ENCODE assay signal across 9 mouse cellular contexts in genomic region chr2:32575586-32576160, GRCm38 (mm10). TPM values are rescaled to one million over a fixed set of nuclear protein-coding genes. Genes with fewer than 3 reads are reported as not detected.
DNase-seq lines count a peak whose midpoint lies in the region; ATAC-seq lines count a peak whose summit lies in the region.
"Had no signal": no experiment of that assay in that cellular context is flagged by ENCODE, and none has a peak within 500 bp of the region (broad histone marks: within the 10 kb centered on the region; RNA-seq: fewer than 3 reads in every experiment).

Gene 9430097D07Rik, minus strand, starts transcription at chr2:32575684.

- ATAC-seq in heart, embryonic 11.5 days (replicated peaks; ENCODE audit: insufficient number of reproducible peaks, low FRiP score, low TSS enrichment), result no peak
- ATAC-seq in hindbrain, embryonic 14.5 days (ENCODE audit: low FRiP score), result peak; percentile 80
- no peak for ATAC-seq in limb, embryonic 15.5 days (ENCODE audit: insufficient number of reproducible peaks, low FRiP score, low TSS enrichment, low read depth)

- H3K27ac ChIP-seq in heart, embryonic 11.5 days (ENCODE audit: low read depth, low read length), result no peak within 1 kb of the TSS
- H3K27ac ChIP-seq in embryonic facial prominence, embryonic 10.5 days (replicated peaks), result peak within 1 kb of the TSS; percentile 76
- peak within 1 kb of the TSS; percentile 55; the same call in 1 of the 2 replicates for H3K27ac ChIP-seq in hindbrain, embryonic 14.5 days
- H3K27ac ChIP-seq in limb, embryonic 15.5 days, result no peak within 1 kb of the TSS

- DNase-seq in heart, postnatal 14 days, result no peak
- peak; percentile 79 for DNase-seq in MN1 (ENCODE audit: low spot score)
- DNase-seq in embryonic facial prominence, embryonic 10.5 days (ENCODE audit: low spot score), result peak; percentile 81
- peak; percentile 76 for DNase-seq in hindbrain, embryonic 14.5 days (ENCODE audit: low spot score)
- DNase-seq in retina, embryonic 14.5 days (ENCODE audit: low spot score), result peak; percentile 76
- DNase-seq in urinary bladder, adult 18-20 months (ENCODE audit: low spot score in 2 of 2), result no peak

- H3K27me3 ChIP-seq in heart, embryonic 11.5 days (ENCODE audit: control insufficient read depth, insufficient read depth, low read length), result peaks cover 47% of the 10 kb centered on the region
- peaks cover 47% of the 10 kb centered on the region for H3K27me3 ChIP-seq in embryonic facial prominence, embryonic 10.5 days (replicated peaks; ENCODE audit: low read depth, poor library complexity, severe bottlenecking)
- peaks cover 24% of the 10 kb centered on the region for H3K27me3 ChIP-seq in hindbrain, embryonic 14.5 days (ENCODE audit: control insufficient read depth, insufficient read depth, low read length)
- peaks cover 24% of the 10 kb centered on the region for H3K27me3 ChIP-seq in limb, embryonic 15.5 days
- H3K27me3 ChIP-seq: CH12.LX had no signal

- intact Hi-C loops in heart, postnatal 14 days (cut with DNase I), result loop anchor here (5.0 kb wide), 1 partner anchor 37 kb away; no protein-coding TSS in a partner anchor

- H3K36me3 ChIP-seq in heart, embryonic 11.5 days (ENCODE audit: control insufficient read depth, insufficient read depth, low read length), result peaks cover 3% of the 10 kb centered on the region; the same call in 1 of the 2 replicates
- H3K36me3 ChIP-seq in embryonic facial prominence, embryonic 10.5 days (replicated peaks), result peaks cover 10% of the 10 kb centered on the region
- 0 out of 2 replicates have a peak, but pooled peaks cover 8% of the 10 kb centered on the region for H3K36me3 ChIP-seq in hindbrain, embryonic 14.5 days (replicated peaks; ENCODE audit: control insufficient read depth, insufficient read depth)
- peaks cover 18% of the 10 kb centered on the region for H3K36me3 ChIP-seq in limb, embryonic 15.5 days

- H3K9ac ChIP-seq in heart, embryonic 11.5 days (ENCODE audit: low read depth, low read length), result peak within 1 kb of the TSS; percentile 53; the same call in 1 of the 2 replicates
- peak within 1 kb of the TSS; percentile 70 for H3K9ac ChIP-seq in hindbrain, embryonic 14.5 days
- no peak within 1 kb of the TSS for H3K9ac ChIP-seq in limb, embryonic 15.5 days

- 6% methylated on average over 28 of the region's 28 CpGs for WGBS in heart, embryonic 11.5 days (ENCODE audit: insufficient replicate concordance)
- 6% methylated on average over 28 of the region's 28 CpGs for WGBS in embryonic facial prominence, embryonic 10.5 days
- WGBS in hindbrain, embryonic 14.5 days, result 7% methylated on average over 28 of the region's 28 CpGs
- WGBS in limb, embryonic 15.5 days, result 7% methylated on average over 28 of the region's 28 CpGs

- no peaks in the 10 kb centered on the region for H3K9me3 ChIP-seq in heart, embryonic 11.5 days (replicated peaks; ENCODE audit: control insufficient read depth, low read length)
- no peaks in the 10 kb centered on the region for H3K9me3 ChIP-seq in embryonic facial prominence, embryonic 10.5 days
- H3K9me3 ChIP-seq in hindbrain, embryonic 14.5 days (ENCODE audit: control insufficient read depth, low read length), result no peaks in the 10 kb centered on the region
- no peaks in the 10 kb centered on the region for H3K9me3 ChIP-seq in limb, embryonic 15.5 days

- peak within 1 kb of the TSS; percentile 42 for H3K4me3 ChIP-seq in heart, embryonic 11.5 days (ENCODE audit: low read depth, low read length)
- peak within 1 kb of the TSS; percentile 75 for H3K4me3 ChIP-seq in embryonic facial prominence, embryonic 10.5 days
- peak within 1 kb of the TSS; percentile 49 for H3K4me3 ChIP-seq in hindbrain, embryonic 14.5 days (replicated peaks; ENCODE audit: low read length)
- H3K4me3 ChIP-seq in limb, embryonic 15.5 days, result peak within 1 kb of the TSS; percentile 41

- H3K4me2 ChIP-seq in heart, embryonic 11.5 days, result peak within 1 kb of the TSS; percentile 82
- H3K4me2 ChIP-seq in hindbrain, embryonic 14.5 days (replicated peaks), result peak within 1 kb of the TSS; percentile 99
- peak within 1 kb of the TSS; percentile 94 for H3K4me2 ChIP-seq in limb, embryonic 15.5 days

- peaks cover 10% of the 10 kb centered on the region for H3K4me1 ChIP-seq in heart, embryonic 11.5 days (ENCODE audit: control insufficient read depth, insufficient read depth, low read length)
- H3K4me1 ChIP-seq in embryonic facial prominence, embryonic 10.5 days, result peaks cover 37% of the 10 kb centered on the region
- H3K4me1 ChIP-seq in hindbrain, embryonic 14.5 days (replicated peaks; ENCODE audit: control insufficient read depth, insufficient read depth, low read length), result peaks cover 14% of the 10 kb centered on the region
- H3K4me1 ChIP-seq in limb, embryonic 15.5 days, result peaks cover 37% of the 10 kb centered on the region

RNA-seq across cellular contexts. Expression of gene 9430097D07Rik, which starts in this region (rescaled TPM):
- 0.17 TPM in 1 of 2 replicates, not detected in the other for polyA plus RNA-seq in heart, embryonic 11.5 days (2014; fragmentation: Nextera tagmentation; extraction: Ambion mirVana)
- not detected for total RNA-seq in heart, postnatal 14 days (2021)
- 0.11 TPM in 2 replicates for polyA plus RNA-seq in embryonic facial prominence, embryonic 10.5 days (2016; fragmentation: Nextera tagmentation; extraction: Ambion mirVana)
- 0.48 and 0.81 TPM in 2 replicates for polyA plus RNA-seq in hindbrain, embryonic 14.5 days (2014; fragmentation: Nextera tagmentation; extraction: Ambion mirVana)
- not detected in 2 replicates for polyA plus RNA-seq in limb, embryonic 15.5 days (2015; fragmentation: Nextera tagmentation; extraction: Ambion mirVana)
- total RNA-seq: CH12.LX had no signal

Comparison
In these comparisons a context has a peak if more than half of its experiments do, and no peak if none do; other contexts are left out.
1. Peak in DNase-seq, H3K4me3 ChIP-seq and H3K27ac ChIP-seq in embryonic facial prominence, embryonic 10.5 days; RNA of the gene not detected or under 1 TPM.
2. Peak in DNase-seq, ATAC-seq, H3K4me3 ChIP-seq, H3K27ac ChIP-seq, H3K9ac ChIP-seq and H3K4me2 ChIP-seq in hindbrain, embryonic 14.5 days; RNA of the gene not detected or under 1 TPM.
3. DNase-seq: peak in MN1 (single experiment) and retina, embryonic 14.5 days (single experiment); none in heart, postnatal 14 days (0 of 2) and urinary bladder, adult 18-20 months (0 of 2).
4. Peak in every context shown above with its lines, with median percentiles within 50 percentile points of each other: H3K4me2 ChIP-seq and H3K4me3 ChIP-seq.